Mouse (Mus musculus): ENCODE results near the gene Mllt6.
A peak's percentile ranks its signal among the peaks of the same experiment; 100 is the strongest.

GRCm38 (mm10) chr11:97714356-97714755, 51.1 kb downstream of the Mllt6 start:
- 0 out of 2 replicates have a peak, but pooled peaks have one; percentile 3 for TF ChIP-seq CTCF (IDR thresholded peaks at IDR 0.05; ENCODE audit: insufficient read depth, low read length)
- TF ChIP-seq POLR2A (IDR thresholded peaks at IDR 0.05; ENCODE audit: borderline replicate concordance, extremely low read depth, low read depth, low read length): no peak
